Mouse (Mus musculus) intestine, embryonic 14.5 days (tissue): ENCODE measurements at regions not wholly inside any gene's neighbourhood (a gene's known extent, or its start where the extent isn't known, plus 50 kb on each side); places are given as distances from the start of the nearest gene placed in this dataset.

Source experiments
- ATAC-seq: fragments of 200-750 bp; cut with Nextera tagmentation; replicated peaks from 2 replicates; pipeline ENCODE4 v1.8.0; 2017; ENCODE audit warnings: low read depth, moderate number of reproducible peaks, moderate TSS enrichment, moderate library complexity; ENCODE audit not compliant: low FRiP score, low TSS enrichment
- DNase-seq: peaks from one replicate; pipeline ENCODE4 v3.0.0-alpha.2; 2018; ENCODE audit warnings: low spot score
- H3K27ac ChIP-seq: fragments of 300-500 bp; sonication (generic); 2 replicates; pipeline ENCODE4 v1.5.1; 2014; ENCODE audit warnings: low read depth, mild to moderate bottlenecking, control low read depth
- H3K27me3 ChIP-seq: fragments of 300-500 bp; sonication (generic); replicated peaks from 2 replicates; pipeline ENCODE4 v1.6.1; 2014; ENCODE audit warnings: low read length, control low read depth; ENCODE audit not compliant: control insufficient read depth, insufficient read depth
- H3K36me3 ChIP-seq: fragments of 300-500 bp; sonication (generic); 2 replicates; pipeline ENCODE4 v1.6.1; 2014; ENCODE audit warnings: low read length, control low read depth; ENCODE audit not compliant: control insufficient read depth, insufficient read depth
- H3K4me1 ChIP-seq: fragments of 300-500 bp; sonication (generic); replicated peaks from 2 replicates; pipeline ENCODE4 v1.6.1; 2014; ENCODE audit warnings: low read length, control low read depth, mixed read lengths; ENCODE audit not compliant: control insufficient read depth, insufficient read depth
- H3K4me2 ChIP-seq: fragments of 300-500 bp; sonication (generic); 2 replicates; pipeline ENCODE4 v1.6.1; 2014; ENCODE audit warnings: low read length
- H3K4me3 ChIP-seq: fragments of 300-500 bp; sonication (generic); 2 replicates; pipeline ENCODE4 v1.5.1; 2014; ENCODE audit warnings: low read depth, low read length, control low read depth, mixed read lengths
- H3K9ac ChIP-seq: fragments of 300-500 bp; sonication (generic); 2 replicates; pipeline ENCODE4 v1.6.1; 2014; ENCODE audit warnings: mild to moderate bottlenecking, low read length
- H3K9me3 ChIP-seq: fragments of 300-500 bp; sonication (generic); 2 replicates; pipeline ENCODE4 v1.6.1; 2016; ENCODE audit warnings: low read length, control low read depth; ENCODE audit not compliant: control insufficient read depth
- WGBS: fragments of 180-500 bp; shearing (Covaris S2); extraction: QIAGEN DNeasy Blood & Tissue Kit; methylation state at CpG from one replicate; pipeline ENCODE4 v1.1.7; 2014; 5-methylcytosine and 5-hydroxymethylcytosine counted together

DNA sequence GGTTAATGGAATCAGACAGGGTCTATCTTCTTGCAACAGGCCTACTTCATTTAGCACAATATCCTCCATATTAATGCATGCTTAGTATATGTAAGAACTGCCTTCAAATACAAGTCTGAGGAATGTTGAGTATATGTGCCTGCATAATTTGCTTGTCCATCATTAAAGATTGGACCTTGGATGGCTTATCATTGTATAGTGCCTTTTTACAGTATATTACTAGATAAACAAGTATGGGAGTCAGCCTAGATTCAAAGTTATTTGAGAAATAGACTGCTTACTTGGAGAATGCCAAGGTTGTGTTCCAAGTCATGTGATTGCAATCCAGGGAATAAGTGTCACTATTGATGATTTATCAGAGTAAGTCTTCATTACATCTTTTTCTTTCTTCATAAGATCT is 491.6 kb upstream of the Btbd3 start:
- no peak overlapping the region for H3K27ac ChIP-seq
- H3K4me2 ChIP-seq: no peak overlapping the region
- no peak for DNase-seq
- no peak overlapping the region for H3K9ac ChIP-seq
- H3K9me3 ChIP-seq: no peaks in the 10 kb centered on the region
- H3K4me3 ChIP-seq: no peak overlapping the region
- no peaks in the 10 kb centered on the region for H3K4me1 ChIP-seq
- no peaks in the 10 kb centered on the region for H3K36me3 ChIP-seq
- no peak for ATAC-seq
- H3K27me3 ChIP-seq: no peaks in the 10 kb centered on the region

DNA sequence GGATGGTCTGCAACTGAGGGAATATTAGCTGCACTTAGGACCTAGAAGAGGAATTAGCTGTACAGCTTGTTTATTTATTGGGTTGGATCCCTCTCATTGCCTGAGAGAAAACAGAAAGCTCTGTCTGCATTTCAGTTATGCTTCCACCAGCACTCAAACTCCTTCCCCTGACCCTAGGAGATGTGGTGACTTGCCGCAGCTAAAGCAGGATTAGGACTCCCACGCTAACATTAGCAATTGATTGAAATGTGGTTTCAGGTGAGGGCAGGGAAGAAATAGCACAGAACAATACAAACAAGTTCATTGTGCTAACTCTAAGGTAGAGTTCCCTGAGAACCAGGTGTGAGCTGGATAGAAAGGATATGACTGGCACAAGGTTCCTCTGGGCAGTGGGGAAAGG is 496.9 kb upstream of the Btbd3 start:
- Histone ChIP-seq H3K27ac (no peak overlapping the region), H3K27me3 (no peaks in the 10 kb centered on the region), H3K4me2 (no peak overlapping the region), H3K9me3 (no peaks in the 10 kb centered on the region), H3K4me1 (peaks cover 5% of the 10 kb centered on the region), H3K36me3 (no peaks in the 10 kb centered on the region), H3K9ac (no peak overlapping the region), H3K4me3 (no peak overlapping the region)
- WGBS: 70% methylated on average over 2 of the region's 2 CpGs
- no peak for DNase-seq
- no peak for ATAC-seq

DNA sequence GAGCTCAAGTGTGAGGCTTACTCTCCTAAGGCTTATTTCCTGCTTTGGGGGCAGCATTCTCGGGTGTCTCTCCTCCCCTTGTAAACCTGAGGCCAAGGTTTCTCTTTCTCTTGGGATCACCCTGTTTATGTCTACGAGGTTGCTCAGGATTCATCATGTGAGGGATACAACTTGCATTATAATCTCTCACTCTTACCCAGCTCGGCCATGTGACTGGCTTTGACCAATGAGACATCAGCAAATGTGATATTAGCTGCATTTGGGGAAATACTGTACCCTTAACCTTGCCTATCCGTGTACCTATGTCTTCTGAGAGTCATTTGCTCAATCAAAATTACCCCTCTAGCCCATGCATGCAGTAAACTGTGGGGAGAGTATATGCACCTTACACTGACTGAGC is 498.0 kb upstream of the Btbd3 start:
- no peak for ATAC-seq
- H3K4me1 ChIP-seq: peaks cover 5% of the 10 kb centered on the region
- WGBS: 69% methylated on average over 4 of the region's 4 CpGs
- no peaks in the 10 kb centered on the region for H3K36me3 ChIP-seq
- H3K27me3 ChIP-seq: no peaks in the 10 kb centered on the region
- no peak overlapping the region for H3K9ac ChIP-seq
- no peaks in the 10 kb centered on the region for H3K9me3 ChIP-seq
- no peak overlapping the region for H3K4me3 ChIP-seq
- DNase-seq: no peak
- H3K4me2 ChIP-seq: no peak overlapping the region
- H3K27ac ChIP-seq: no peak overlapping the region

GRCm38 (mm10) chr2:137757231-137758212 is 498.8 kb upstream of the Btbd3 start:
- Histone ChIP-seq H3K36me3 (no peaks in the 10 kb centered on the region), H3K4me1 (peaks cover 5% of the 10 kb centered on the region), H3K27me3 (no peaks in the 10 kb centered on the region), H3K4me3 (no peak overlapping the region), H3K4me2 (no peak overlapping the region), H3K27ac (no peak overlapping the region), H3K9me3 (no peaks in the 10 kb centered on the region), H3K9ac (no peak overlapping the region)
- ATAC-seq (no peak), DNase-seq (no peak)
- 41% methylated on average over 13 of the region's 13 CpGs for WGBS

GRCm38 (mm10) chr2:137756220-137756619 is 500.1 kb upstream of the Btbd3 start:
- Histone ChIP-seq H3K27ac (no peak overlapping the region), H3K27me3 (no peaks in the 10 kb centered on the region), H3K9ac (no peak overlapping the region), H3K4me2 (no peak overlapping the region), H3K4me1 (peaks cover 5% of the 10 kb centered on the region), H3K9me3 (no peaks in the 10 kb centered on the region), H3K36me3 (no peaks in the 10 kb centered on the region), H3K4me3 (no peak overlapping the region)
- DNase-seq (no peak), ATAC-seq (no peak)
- WGBS: 14% methylated on average over 3 of the region's 3 CpGs

DNA sequence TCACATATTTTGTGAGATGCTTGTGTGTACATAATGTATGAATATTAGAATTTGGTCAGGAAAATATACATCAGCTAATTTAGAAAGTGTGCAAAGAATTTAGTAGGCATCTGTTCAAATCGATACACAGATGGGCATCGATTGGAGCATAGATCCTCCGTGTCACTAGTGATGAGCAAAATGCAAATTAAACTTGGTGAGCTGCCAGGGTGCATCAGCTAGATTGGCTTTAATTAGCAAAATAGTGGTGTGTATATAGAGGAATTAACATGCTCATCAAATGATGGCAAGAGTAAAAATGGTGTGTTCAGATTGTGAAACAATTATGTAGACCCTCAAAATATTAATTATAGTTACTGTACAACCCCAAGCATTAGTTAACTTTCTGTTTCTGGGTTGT is 501.9 kb upstream of the Btbd3 start:
- WGBS: 95% methylated on average over 3 of the region's 3 CpGs
- H3K27ac ChIP-seq: no peak overlapping the region
- no peaks in the 10 kb centered on the region for H3K36me3 ChIP-seq
- peaks cover 5% of the 10 kb centered on the region for H3K4me1 ChIP-seq
- no peak overlapping the region for H3K4me3 ChIP-seq
- no peaks in the 10 kb centered on the region for H3K9me3 ChIP-seq
- H3K4me2 ChIP-seq: no peak overlapping the region
- no peak overlapping the region for H3K9ac ChIP-seq
- ATAC-seq (no peak), DNase-seq (no peak)
- no peaks in the 10 kb centered on the region for H3K27me3 ChIP-seq

- Histone ChIP-seq H3K4me3 (no peak overlapping the region), H3K4me1 (no peaks in the 10 kb centered on the region), H3K27me3 (no peaks in the 10 kb centered on the region), H3K36me3 (no peaks in the 10 kb centered on the region), H3K27ac (no peak overlapping the region), H3K4me2 (no peak overlapping the region), H3K9me3 (no peaks in the 10 kb centered on the region), H3K9ac (no peak overlapping the region)
- WGBS: 4% methylated on average over 2 of the region's 2 CpGs
- no peak; the same call in 1 of the 2 replicates for ATAC-seq
- no peak for DNase-seq
Measured at GRCm38 (mm10) chr2:137732410-137732809, 524.0 kb upstream of the Btbd3 start.

DNA sequence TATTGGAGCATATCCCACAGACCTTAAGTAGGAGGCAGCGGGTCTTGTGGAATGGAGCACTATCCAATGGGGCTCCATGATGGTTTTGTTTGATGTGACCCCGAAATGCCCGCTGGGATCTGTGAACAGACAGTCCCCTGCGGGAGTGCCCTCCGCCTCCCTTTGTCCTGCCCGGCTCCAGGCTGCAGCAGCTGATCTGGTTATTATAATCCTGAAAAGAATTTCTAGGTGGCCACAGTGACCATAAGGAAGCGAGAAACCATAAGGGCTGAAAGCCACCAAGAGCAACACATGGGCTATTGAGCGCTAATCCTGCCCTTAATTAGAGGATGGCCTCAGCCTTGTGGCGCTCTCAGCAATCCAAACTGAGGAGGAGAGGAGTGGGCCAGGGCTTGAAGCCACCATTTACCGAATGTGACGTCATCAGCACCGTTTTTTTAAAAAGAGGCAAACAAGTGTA is 525.9 kb upstream of the Btbd3 start:
- H3K27ac ChIP-seq: no peak overlapping the region
- H3K4me1 ChIP-seq: no peaks in the 10 kb centered on the region
- ATAC-seq: no peak
- DNase-seq: no peak
- H3K36me3 ChIP-seq: no peaks in the 10 kb centered on the region
- H3K9me3 ChIP-seq: no peaks in the 10 kb centered on the region
- no peaks in the 10 kb centered on the region for H3K27me3 ChIP-seq
- no peak overlapping the region for H3K9ac ChIP-seq
- no peak overlapping the region for H3K4me3 ChIP-seq
- WGBS: 79% methylated on average over 12 of the region's 12 CpGs
- H3K4me2 ChIP-seq: no peak overlapping the region

DNA sequence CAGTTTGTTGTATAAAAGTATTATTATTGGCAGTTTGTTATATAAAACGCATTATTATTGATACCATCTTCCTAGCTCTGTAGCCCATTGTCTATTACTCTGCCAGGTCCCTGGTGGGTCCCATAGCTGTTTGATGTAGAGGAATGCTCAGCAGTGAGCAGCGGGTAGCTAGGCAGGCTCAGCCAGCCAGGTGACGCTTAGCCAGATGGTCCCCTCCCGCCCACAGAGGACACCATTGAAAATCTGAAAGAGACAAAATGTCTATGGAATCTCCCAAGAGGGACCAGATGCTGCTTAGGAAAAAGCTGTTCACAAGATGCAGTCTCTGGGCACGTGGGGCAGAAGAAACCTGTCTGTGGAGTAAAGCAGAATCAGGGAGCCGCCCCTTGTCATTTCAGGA is 526.5 kb upstream of the Btbd3 start:
- WGBS: 74% methylated on average over 6 of the region's 6 CpGs
- H3K4me3 ChIP-seq: no peak overlapping the region

More for the DNA sequence above, 526.5 kb upstream of the Btbd3 start:
- no peak for ATAC-seq
- no peak overlapping the region for H3K4me2 ChIP-seq
- H3K9ac ChIP-seq: no peak overlapping the region
- no peaks in the 10 kb centered on the region for H3K27me3 ChIP-seq
- H3K4me1 ChIP-seq: no peaks in the 10 kb centered on the region
- DNase-seq: no peak
- H3K27ac ChIP-seq: no peak overlapping the region
- no peaks in the 10 kb centered on the region for H3K36me3 ChIP-seq
- H3K9me3 ChIP-seq: no peaks in the 10 kb centered on the region
